Mouse (Mus musculus): Measurements from ENCODE around the gene Mipep.

DNA sequence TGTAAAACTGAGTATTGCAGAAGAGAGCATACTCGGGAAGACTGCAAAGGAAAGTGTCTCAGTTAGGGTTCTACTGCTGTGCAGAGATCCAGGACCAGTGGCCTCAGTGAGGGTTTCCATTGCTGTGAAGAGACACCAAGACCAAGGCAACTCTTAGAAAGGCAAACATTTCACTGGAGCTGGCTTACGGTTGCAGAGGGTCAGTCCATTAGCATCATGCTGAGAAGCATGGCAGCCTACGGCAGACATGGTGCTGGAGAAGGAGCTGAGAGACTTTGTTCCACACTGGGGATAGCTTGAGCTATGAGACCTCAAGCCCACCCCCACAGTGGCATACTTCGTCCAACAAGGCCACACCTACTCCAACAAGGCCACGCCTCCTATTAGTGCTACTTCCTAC, 67.3 kb downstream of the Mipep start:
- TF ChIP-seq CTCF (IDR thresholded peaks at IDR 0.05; ENCODE audit: low read depth) = no peak
- no peak for TF ChIP-seq EP300 (optimal IDR thresholded peaks at IDR 0.05)

All from stomach, postnatal 0 days (tissue).